Mouse (Mus musculus) gastrocnemius, postnatal 10 days (tissue): ENCODE results near the gene Gm2237. TPM values are rescaled to one million over a fixed set of nuclear protein-coding genes. Genes with fewer than 3 reads are reported as not detected.
"Not testable (repeated sequence)": the region's sequence is repeated elsewhere in the genome, so short reads cannot be mapped to it uniquely, and the experiment has no call there.

ENCODE experiments used
- DNase-seq: peaks from one replicate; pipeline ENCODE4 v3.0.0; 2021; ENCODE audit warnings: mixed read lengths
- long read RNA-seq, 2 experiments: library from polyadenylated mRNA; stranded (forward); transcript quantifications; one replicate each; pipeline ENCODE4 v2.0.0; 2021
- total RNA-seq, 2 experiments: library from RNA; stranded (reverse); gene quantifications; 2 replicates each; pipeline ENCODE4 v1.2.3; 2021

Gm2237 gene
- 1 to 10 TPM; 1.4 to 1.7 TPM for total RNA-seq
- long read RNA-seq, experiment 1 = 0 reads
- long read RNA-seq, experiment 2 = 0 reads

GRCm38 (mm10) chr14:19584804-19585667 is at the start of gene Gm2237:
Gm2237 (minus strand) TSS chr14:19585135.
- DNase-seq = peak; percentile 25

GRCm38 (mm10) chr14:19602481-19602880 is 17.5 kb upstream of the Gm2237 start, which contains the start of gene Gm5458:
Gm5458 (minus strand) TSS chr14:19602581.
- not testable (repeated sequence) for DNase-seq

- DNase-seq = not testable (repeated sequence)
Measured at GRCm38 (mm10) chr14:19549863-19550262, 35.1 kb downstream of the Gm2237 start, which contains the start of gene Gm2244. Gm2244 (minus strand) TSS chr14:19549963.

Other genes starting within 250 kb of the Gm2237 start
- not detected for gene Gm21738, start 166.2 kb downstream of the Gm2237 start, total RNA-seq
- gene Gm2244, start 35.2 kb downstream of the Gm2237 start, total RNA-seq = not detected
- gene Gm5458, start 17.4 kb upstream of the Gm2237 start, total RNA-seq = not detected
- 10 to 100 TPM; 90.7 to 94.0 TPM for gene Nid2, start 166.1 kb upstream of the Gm2237 start, total RNA-seq
- 10 to 100 TPM; 78.3 to 85.5 TPM for gene Rtraf, start 238.7 kb upstream of the Gm2237 start, total RNA-seq